Mouse (Mus musculus) spleen, postnatal 4 days (tissue): Measurements from ENCODE around the gene 1600014C10Rik.

ENCODE experiments used
- DNase-seq, 2 experiments: peaks; one replicate each; pipeline ENCODE4 v3.0.0; 2022; ENCODE audit warnings: low spot score in 2 of 2

Gene 1600014C10Rik

DNA sequence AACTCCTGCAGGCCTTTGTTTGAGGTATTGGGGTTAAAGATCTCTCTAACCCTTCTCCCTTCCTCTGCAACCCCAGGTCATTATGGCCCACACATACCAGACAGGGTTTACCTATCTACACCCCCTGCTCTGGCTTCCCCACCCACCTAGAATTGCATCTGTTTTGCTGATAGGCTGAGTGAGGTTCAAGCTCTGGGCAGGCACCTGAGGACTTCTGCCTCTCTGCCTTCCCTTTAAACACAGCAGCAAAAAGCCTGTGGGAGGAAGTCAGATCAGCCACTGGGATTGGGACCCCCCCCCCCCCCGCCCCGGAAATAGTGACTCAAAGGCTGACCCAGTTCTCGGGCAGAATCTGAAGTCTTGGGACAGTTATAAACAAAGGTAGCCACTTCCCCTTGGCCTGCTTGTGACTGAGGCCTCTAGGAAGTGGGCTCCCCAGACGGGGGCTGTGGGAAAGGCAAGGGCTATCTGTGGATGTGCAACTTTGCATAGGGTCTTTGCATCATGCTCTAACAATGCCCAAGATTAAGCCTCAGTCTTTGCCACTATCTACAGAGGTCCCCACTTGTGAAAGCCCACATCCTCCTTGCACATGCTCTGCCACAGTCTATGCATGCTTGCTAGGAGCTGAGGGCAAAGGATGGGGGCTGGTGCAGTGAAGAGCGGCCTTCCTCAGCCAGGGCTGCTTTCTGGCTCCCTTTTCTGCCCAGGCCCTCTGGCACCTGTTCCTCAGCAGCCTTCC lies 31.6 kb downstream of the 1600014C10Rik start:
- DNase-seq = no peak

DNA sequence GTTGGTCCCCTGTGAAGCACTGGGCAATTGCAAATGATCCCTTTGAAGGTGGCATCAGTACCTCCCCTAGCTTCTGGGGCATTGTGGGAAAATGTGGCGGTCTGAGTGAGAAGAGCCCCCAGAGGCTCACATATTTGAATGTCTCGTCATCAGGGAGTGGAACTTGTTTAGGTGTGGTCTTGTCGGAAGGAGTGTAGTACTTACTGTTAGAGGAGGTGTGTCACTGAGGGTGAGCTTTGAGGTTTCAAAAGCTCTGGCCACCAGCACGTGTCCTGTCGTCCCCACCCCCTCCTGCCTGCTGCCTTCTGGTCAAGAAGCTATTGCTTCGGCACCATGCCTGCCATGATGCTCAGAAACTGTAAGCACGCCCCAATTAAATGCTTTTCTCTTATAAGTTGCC lies 32.3 kb downstream of the 1600014C10Rik start:
- no peak for DNase-seq

DNA sequence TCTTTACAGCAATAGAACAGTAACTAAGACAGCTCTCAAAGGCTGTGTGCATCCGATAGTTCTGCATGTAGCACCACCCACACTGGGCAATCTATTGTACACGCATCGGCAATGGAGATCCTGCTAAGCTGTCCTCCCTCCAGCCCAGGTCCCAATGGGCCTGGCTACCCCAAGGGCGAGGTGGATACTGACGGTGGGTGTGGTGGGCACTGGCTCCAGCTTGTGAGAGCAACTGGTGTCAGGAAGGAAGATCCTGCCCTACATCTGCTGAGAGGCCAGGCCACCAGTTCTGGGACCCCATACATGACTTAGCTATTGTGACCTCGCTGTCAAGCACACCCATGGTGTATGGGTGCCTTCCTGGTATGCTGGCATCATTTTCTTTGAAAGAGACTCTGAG lies 32.7 kb downstream of the 1600014C10Rik start:
- DNase-seq = no peak

DNA sequence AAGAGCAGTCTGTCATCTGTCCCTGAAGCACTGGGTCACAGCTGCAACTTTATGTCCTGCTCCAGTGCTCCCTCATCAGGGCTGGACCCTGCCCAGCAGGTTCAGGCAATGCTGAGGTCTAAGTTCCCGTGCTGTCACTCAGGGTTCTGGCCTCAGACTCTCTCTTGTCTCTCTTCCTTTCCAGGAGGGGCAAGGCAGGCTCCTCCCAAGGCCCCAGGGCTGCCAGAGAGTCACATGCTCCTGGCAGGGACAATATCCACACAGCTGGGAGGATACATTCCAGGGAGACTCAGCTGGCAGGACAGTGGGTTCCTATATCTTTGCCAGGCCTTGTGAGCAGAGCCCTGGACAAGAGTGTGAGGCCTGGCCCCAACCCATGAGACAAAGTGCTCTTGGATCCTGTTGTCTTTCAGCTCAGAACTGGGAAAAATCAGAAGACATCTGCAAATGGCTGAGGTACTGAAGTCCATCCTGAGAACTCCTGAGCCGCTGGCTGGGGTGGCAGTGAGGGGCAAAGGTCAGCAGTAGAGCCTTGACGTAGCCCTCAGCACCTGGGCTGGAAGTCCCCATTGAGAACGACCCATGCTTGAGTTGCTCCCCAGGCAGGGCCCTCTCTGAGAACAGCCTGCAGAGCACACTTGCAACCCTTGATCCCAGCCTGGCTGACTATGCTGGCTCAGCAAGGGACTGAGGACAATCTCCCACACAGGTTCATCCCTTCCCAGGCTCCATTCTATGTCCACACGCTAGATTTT lies 34.6 kb downstream of the 1600014C10Rik start:
- no peak for DNase-seq

DNA sequence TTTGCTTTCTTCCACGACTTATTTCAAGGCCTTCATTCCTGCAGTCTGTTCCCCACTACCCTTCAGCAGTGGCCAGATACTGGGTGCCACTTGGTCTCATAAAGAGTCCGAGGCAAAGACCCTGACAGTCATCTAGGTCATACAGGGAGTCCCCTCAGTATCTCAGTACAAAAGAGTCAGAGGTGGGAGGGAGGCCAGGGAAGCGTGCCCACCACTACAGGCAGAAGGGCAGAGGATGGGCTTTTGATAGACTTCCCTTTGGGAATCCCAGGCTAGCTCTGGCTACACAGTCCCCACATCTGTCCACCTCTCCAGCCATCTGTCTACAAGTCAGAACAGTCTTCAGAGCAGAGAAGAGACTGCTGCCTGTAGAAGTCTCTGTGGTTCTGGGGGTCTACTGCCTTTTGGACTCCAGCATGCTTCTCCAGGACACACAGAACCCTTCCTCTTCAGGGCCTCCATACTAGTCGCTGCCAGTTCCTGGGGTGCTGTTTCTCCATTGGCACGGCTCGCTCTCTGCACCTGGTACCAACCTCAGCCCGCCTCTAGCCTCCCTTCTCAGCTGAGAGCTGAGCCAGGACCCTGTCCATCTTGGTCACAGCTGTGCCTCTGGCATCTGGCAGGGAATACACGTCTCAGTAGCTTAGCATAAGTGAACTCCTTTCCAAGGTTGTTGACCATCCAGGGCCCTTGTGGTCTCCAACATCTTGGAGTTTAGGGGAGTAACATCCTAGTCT lies 35.8 kb downstream of the 1600014C10Rik start:
- DNase-seq = no peak

DNA sequence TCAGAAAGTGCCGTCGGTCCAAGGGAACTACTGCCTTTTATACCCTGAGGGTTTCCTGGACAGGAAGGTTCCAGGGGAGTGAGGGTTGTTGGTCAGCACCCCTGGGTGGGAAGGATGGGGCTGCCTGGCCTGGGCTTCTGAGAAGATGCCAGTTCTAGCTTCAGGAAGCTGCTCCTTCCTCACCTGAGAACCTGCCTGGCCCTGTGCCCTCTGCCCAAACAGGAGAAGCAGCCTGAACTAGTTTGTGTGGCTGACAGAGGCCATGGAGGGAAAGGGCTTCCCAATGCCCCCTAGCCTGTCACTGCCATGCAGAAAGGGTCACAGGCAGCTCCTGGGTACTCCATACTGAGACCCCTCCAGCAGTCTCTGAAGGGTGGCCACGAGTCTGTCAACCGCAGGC lies 36.5 kb downstream of the 1600014C10Rik start:
- DNase-seq = no peak

DNA sequence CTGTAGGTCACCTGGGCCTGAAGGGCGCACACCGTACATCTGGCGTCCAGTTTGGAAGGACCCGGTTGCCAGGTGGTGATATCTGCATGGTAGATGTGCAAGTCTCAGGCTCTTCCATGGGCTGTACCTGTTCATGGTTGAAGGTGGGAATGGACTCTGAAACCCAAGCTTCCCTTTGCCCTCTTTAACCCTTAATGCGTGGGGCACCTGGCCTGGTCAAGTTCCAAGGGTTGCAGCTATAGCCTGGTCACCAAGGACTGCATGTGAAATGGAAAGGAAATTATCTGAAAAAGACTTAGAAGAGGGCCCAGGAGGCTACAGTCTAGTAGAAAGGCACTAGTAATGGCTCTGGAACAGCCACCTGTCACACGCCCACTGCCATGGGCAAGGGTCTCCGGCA lies 37.8 kb downstream of the 1600014C10Rik start:
- no peak for DNase-seq

DNA sequence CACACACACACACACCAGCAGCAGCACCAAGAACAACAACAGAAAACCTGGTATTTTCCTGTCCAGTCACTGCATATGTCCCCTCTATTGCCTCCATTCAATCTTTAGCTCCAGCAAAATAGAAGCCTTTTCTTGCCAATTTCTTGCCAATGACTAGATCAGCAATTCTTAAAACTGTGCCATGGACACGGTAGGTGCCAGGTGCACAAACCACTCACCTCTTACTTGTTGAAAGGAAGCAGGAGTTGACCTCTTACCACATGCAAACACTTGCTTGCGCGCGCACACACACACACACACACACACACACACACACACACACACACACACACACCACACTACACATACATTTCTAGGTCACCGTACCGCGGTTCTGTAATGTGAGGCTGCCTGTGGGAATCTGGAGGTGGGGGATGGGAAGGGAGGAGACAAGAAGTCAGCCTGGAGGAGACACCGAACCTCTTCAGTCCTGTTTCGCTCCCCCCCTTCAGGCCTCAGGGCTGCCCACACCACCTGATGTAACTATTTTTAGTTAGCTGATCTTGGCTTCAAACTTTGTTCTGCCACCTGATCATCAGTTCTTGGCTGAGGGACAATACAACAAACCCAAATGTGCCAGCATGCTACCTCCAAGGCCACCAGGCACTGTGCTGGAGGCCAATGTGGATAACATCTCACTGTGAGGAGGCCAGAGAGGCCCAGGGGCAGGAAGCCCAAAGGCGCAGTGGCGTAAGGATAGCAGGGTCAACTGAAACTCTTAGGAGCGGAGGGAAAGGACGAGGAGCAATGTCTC lies 41.8 kb downstream of the 1600014C10Rik start:
- no peak for DNase-seq

DNA sequence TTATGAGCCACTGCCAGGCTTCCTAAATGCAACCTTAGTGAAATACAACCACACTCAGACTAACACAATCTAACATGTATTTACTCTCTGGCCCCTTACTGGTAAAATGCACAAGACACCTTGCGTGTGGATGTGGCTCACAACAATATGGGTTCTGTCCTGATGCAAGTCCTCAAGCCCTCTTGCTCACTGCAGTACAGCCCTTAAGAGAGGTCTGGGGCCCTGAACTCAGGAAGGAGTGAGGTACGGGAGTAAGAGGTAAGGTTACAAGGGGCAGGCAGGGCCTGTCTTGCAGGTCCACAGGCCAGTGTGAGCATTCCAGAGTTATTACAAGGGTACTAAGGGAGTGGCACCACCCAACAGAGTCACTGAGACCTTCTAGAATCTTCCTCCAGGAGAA lies 43.2 kb downstream of the 1600014C10Rik start:
- DNase-seq = no peak

DNA sequence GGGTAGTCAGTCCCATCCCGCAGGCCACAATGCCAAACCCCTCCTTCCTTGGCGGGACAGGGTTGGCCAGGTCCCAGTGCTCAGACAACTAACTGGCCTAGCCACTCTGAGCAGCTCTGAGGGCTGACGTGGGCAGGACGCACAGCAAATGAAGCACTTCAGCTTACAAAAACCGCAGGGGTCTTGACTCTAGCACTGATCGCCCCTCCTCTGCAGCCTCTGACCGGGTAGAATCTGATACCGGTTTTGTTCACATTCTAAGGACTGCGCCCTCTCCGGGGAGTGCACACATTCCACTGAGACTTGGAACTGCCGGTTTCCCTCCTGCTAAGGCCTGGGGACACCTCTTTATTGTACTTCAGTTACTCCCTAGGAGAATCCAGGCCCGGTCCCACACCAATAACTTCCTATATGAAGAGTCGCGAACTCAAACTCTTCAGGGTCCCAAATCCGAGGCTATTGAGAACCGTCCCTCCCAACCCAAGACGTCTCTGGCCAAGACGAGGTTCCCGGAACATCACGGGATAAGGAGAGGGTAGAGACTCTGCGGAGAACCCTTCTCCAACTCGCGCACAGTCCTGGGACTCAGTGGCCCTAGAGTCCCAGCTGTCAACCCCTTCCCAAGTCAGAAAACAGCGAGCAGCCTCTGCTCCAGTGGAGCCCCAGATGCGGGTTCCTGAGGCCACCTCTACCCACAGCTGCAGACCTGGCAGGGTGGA lies 44.3 kb downstream of the 1600014C10Rik start:
- DNase-seq = no peak

DNA sequence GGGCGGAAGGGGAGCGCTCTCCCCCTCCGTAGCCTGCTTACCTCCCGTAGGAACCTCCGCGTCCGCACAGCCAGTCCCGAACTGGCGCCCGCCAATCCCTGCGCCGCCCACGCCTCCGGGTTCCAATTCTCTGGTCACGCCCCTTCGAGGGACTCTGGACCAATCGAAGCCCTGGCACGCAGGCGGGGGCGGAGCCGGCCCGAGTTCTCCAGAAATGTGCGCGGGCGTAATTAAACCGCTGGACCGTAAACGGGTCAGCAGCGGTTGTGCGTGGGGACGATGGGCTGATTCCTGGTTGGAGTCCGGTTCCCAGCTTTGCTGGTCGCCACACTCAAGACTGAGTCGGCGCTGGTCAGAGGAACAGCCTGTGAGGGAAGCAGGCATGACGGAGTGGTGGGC lies 44.9 kb downstream of the 1600014C10Rik start, which contains the start of gene Plekhf1:
Gene Plekhf1, minus strand, starts transcription at position 117 of the 399 bp plus-strand sequence.
- peak; percentile 75 to 85 for DNase-seq

DNA sequence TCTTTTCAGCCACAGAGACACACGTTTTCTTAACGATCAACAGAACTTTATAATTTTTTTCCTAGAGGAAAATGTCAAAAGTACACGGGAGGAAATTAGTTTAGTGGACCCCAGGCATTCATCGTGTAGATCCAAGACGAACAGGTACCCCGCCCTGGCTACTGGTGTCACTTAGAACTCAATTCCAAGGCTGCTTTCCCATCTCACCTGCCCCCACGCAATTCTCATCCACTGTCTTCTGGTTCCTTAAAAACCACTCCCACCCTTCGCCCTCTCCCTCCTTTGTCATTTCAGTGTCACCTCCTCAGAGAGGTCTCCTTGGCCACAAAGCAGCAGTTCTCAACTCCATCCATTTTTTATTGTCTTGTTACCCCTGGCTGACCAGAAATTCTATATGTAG lies 45.3 kb downstream of the 1600014C10Rik start:
- no peak for DNase-seq

DNA sequence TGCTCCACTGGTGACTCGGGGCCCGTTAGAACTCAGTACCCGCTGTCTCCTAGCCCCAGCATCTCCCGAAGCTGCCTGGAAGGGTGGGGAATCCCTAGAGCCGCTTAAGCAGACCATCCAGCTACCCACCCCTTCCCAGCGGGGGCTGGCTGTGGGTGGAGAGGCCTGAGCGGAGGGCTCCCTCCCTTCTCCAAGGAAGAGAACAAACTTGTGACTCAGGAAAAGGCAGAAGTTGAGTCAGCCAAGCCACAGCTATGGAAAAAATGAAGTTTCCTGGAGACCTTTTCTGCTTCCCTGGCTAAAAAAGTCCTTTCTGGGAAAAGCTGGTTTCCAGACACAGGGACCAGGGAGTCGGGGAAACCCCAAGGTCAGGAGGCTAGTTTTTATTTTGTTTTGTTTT lies 47.3 kb downstream of the 1600014C10Rik start:
- DNase-seq = no peak

DNA sequence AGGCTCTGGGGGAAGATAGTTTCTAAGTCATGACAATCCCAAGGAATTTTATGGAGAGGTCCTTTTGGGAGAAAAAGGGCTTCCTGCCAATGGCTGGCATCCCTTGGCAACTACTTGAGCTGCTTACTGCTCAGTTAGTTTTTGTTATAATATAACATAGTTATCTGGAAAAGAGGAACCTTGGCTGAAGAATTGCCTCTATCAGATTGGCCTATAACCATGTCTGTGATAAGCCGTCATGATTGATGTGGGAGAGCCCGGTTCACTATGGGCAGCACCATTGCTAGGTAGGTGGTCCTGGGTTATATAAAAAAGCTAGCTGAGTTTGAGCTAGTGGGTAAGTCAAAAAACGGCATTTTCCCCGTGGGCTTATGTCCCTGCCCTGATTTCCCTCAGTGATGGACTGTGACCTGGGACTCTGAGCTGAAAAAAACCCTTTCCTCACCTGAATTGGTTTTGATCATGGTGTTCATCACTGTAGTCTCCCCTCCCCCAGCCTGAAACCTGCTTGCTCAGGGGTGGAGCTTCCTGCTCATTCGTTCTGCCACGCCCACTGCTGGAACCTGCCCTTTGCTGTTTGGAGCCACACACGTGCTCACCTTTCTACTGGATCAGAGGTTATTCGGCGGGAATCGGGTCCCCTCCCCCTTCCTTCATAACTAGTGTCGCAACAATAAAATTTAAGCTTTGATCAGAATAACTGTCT lies 53.5 kb downstream of the 1600014C10Rik start:
- DNase-seq = no peak

DNA sequence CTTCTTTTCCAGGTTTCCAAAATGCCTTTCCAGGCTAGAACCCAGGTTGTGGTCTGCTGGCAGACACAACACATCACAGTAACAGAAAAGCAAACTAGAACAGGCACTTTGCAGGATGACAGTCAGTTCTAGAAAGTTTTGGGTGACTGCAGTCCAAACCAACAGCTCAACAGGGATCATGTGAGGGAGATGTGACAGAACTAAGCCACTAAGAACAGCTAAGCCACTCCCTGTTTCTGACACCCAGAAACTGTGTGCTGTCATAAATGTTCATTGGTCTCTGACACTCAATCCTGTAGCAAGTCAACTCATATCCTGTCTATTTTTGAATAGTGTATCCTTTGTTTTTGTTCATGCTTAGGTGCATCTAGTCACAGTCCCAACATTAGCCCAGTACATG lies 54.1 kb downstream of the 1600014C10Rik start:
- DNase-seq = no peak

DNA sequence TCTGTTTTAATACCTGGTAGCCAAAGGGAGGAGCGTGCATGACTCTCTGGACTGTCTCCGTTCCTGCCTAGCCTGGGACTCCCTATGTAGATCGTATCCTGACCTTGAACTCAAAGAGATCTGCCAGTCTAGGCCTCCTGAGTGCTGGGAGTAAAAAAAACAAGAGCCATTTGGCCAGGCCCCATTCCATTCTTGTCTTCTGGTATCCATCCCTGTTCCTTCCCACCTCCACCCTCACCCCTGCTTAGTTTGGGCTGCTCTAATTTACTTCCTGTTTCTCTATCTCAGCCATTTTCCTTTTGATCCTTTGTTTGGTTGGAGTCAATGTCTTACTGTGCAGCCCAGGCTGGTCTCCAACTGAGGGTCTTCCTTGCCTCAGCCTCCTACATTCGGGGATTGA lies 59.4 kb downstream of the 1600014C10Rik start:
- DNase-seq = no peak
